Mouse (Mus musculus) heart, adult 11 months (tissue): ENCODE measurements around the gene Erf.

Experiments
- DNase-seq: peaks from one replicate; pipeline ENCODE4 v3.0.0; 2022

Gene Erf

GRCm38 (mm10) chr7:25279861-25280791, 29.6 kb upstream of the Erf start:
- peak; percentile 99 for DNase-seq

- peak; percentile 99 for DNase-seq
Observed at GRCm38 (mm10) chr7:25279076-25279860, 28.7 kb upstream of the Erf start.

GRCm38 (mm10) chr7:25278341-25279075, 27.9 kb upstream of the Erf start:
- DNase-seq: peak; percentile 99

- DNase-seq: no peak
Observed at GRCm38 (mm10) chr7:25277998-25278340, 27.4 kb upstream of the Erf start.

- DNase-seq: peak; percentile 93
Observed at GRCm38 (mm10) chr7:25277405-25277804, 26.8 kb upstream of the Erf start.

- DNase-seq: peak; percentile 91
Observed at GRCm38 (mm10) chr7:25275555-25276298, 25.2 kb upstream of the Erf start.

GRCm38 (mm10) chr7:25274996-25275395, 24.4 kb upstream of the Erf start:
- peak; percentile 85 for DNase-seq

- DNase-seq: no peak
Observed at GRCm38 (mm10) chr7:25274571-25274970, 24.0 kb upstream of the Erf start.

GRCm38 (mm10) chr7:25273259-25274241, 23.0 kb upstream of the Erf start:
- DNase-seq: peak; percentile 91

GRCm38 (mm10) chr7:25272445-25273258, 22.1 kb upstream of the Erf start:
- DNase-seq: peak; percentile 91

- DNase-seq: peak; percentile 91
Observed at GRCm38 (mm10) chr7:25271651-25272444, 21.3 kb upstream of the Erf start.

- DNase-seq: peak; percentile 93
Observed at GRCm38 (mm10) chr7:25270652-25271633, 20.4 kb upstream of the Erf start.

- DNase-seq: peak; percentile 95
Observed at GRCm38 (mm10) chr7:25269545-25270271, 19.1 kb upstream of the Erf start.

GRCm38 (mm10) chr7:25269029-25269428, 18.5 kb upstream of the Erf start:
- DNase-seq: peak; percentile 93

GRCm38 (mm10) chr7:25268588-25268987, 18.0 kb upstream of the Erf start:
- no peak for DNase-seq

- DNase-seq: peak; percentile 100
Observed at GRCm38 (mm10) chr7:25267751-25268463, 17.3 kb upstream of the Erf start.

GRCm38 (mm10) chr7:25267301-25267750, 16.8 kb upstream of the Erf start, which contains the start of gene Cic:
TSS of gene Cic (plus strand) at chr7:25267704.
- peak; percentile 100 for DNase-seq
